Mouse (Mus musculus) G1E (cell line): Measurements from ENCODE around the gene Sox2. TPM values are rescaled to one million over a fixed set of nuclear protein-coding genes. Genes with fewer than 3 reads are reported as not detected.

Experiments used
- ATAC-seq: 2 replicates; pipeline ENCODE4 v1.8.0; 2016; ENCODE audit warnings: mild to moderate bottlenecking; ENCODE audit not compliant: insufficient number of reproducible peaks, poor library complexity, low FRiP score, severe bottlenecking; ENCODE audit errors: extremely low read depth
- DNase-seq: peaks from one replicate; pipeline ENCODE4 v3.0.0; 2012; ENCODE audit warnings: low spot score
- H3K27me3 ChIP-seq: 2 replicates; pipeline ENCODE4 v1.6.1; 2012; ENCODE audit warnings: mild to moderate bottlenecking, low read length, inconsistent platforms; ENCODE audit not compliant: insufficient read depth
- H3K36me3 ChIP-seq: replicated peaks from 2 replicates; pipeline ENCODE3; 2012; ENCODE audit warnings: mild to moderate bottlenecking, inconsistent platforms
- H3K4me1 ChIP-seq: 2 replicates; pipeline ENCODE4 v1.6.1; 2012; ENCODE audit warnings: low read depth, low read length, inconsistent platforms, mixed read lengths; ENCODE audit not compliant: insufficient read depth
- H3K4me3 ChIP-seq: 2 replicates; pipeline ENCODE4 v1.5.1; 2012; ENCODE audit warnings: low read depth, mild to moderate bottlenecking, inconsistent platforms, low read length, moderate library complexity, mixed read lengths
- H3K9me3 ChIP-seq: replicated peaks from 2 replicates; pipeline ENCODE4 v1.6.1; 2012; ENCODE audit warnings: inconsistent platforms
- CTCF ChIP-seq: IDR thresholded peaks from 2 replicates; pipeline ENCODE4 v1.5.1; 2012; ENCODE audit warnings: low read depth, low read length, inconsistent platforms, mixed read lengths
- GATA1 ChIP-seq: IDR thresholded peaks from 2 replicates; pipeline ENCODE4 v1.6.1; 2012; ENCODE audit warnings: borderline replicate concordance, low read length, inconsistent platforms, mixed read lengths
- GATA2 ChIP-seq: IDR thresholded peaks from 2 replicates; pipeline ENCODE4 v1.6.1; 2012; ENCODE audit warnings: low read depth, low read length, inconsistent platforms, borderline replicate concordance
- POLR2AphosphoS5 ChIP-seq: IDR thresholded peaks from 2 replicates; pipeline ENCODE4 v1.6.1; 2012; ENCODE audit warnings: low read depth, low read length, inconsistent platforms; ENCODE audit not compliant: insufficient replicate concordance
- TAL1 ChIP-seq: conservative IDR thresholded peaks from 2 replicates; pipeline ENCODE4 v1.6.1; 2012; ENCODE audit warnings: low read depth, low read length, inconsistent platforms, mixed read lengths
- polyA plus RNA-seq: library from polyadenylated mRNA; stranded (reverse); fragments of >175 nt; gene quantifications from 2 replicates; pipeline ENCODE4 v1.2.3, GENCODE M21; 2012
- total RNA-seq, 2 experiments: library from RNA; stranded (forward) in 1 of 2; stranded (reverse) in 1 of 2; fragments of 200-1000 nt in 1 of 2; fragments of >200 nt in 1 of 2; fragmentation: Nextera tagmentation in 1 of 2; gene quantifications; 2 replicates each; pipeline ENCODE4 v1.2.3; 2014 to 2017

Gene Sox2
- total and polyA plus RNA-seq, 3 experiments, result 0.11 TPM; not detected in 2

DNA sequence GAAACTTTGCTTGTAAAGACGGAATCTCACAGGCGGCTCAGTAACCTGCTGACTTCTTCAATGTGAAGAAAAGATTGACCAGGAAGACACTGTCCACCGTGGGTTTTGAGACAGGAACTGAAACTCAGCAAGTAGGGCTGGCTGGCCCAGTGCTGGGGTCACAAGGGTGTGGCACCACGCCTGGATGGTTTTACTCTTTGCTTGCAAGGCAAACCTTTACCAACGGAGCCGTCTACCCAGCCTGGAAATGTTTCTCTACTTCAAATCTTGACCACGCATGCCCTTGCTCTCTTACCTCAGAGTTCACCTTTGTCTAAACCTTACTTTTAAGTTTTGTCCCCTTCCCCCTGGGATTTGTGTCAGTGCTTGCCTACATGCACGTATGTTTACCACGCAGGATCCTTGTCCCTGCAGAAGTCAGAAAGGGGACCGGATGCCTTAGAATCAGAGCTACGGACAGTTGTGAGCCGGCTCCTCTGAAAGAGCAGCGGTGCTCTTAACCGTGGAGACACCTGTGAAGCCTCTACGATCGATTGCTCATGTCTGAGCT is 25.4 kb upstream of the Sox2 start:
- DNase-seq, result no peak
- no peak for ATAC-seq
- H3K9me3 ChIP-seq, result peaks cover 34% of the 10 kb centered on the region
- H3K4me3 ChIP-seq, result no peak overlapping the region
- H3K27me3 ChIP-seq, result no peaks in the 10 kb centered on the region
- no peak for TF ChIP-seq GATA2
- no peaks in the 10 kb centered on the region for H3K4me1 ChIP-seq
- no peaks in the 10 kb centered on the region for H3K36me3 ChIP-seq

DNA sequence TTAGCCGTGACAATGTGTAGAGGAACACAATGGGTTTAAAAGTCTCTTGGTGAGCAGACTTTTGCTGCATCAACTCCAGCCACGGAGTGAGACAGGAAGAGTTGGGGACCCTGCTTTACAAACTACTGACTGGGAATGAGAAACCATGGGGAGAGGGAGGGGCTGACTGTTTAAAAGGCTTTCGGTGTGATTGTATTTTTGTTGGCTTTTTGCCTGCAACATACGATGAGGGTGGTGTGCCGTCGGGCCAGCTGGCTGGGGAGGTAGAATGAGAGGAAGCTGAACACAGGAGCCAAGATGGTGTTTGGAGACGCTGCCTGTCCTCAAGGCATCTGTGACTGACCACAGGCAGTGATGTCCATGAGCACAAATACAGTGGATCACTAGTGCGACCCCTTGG is 23.7 kb upstream of the Sox2 start:
- H3K36me3 ChIP-seq, result no peaks in the 10 kb centered on the region
- DNase-seq (no peak), ATAC-seq (no peak)
- no peak overlapping the region for H3K4me3 ChIP-seq
- peaks cover 39% of the 10 kb centered on the region for H3K9me3 ChIP-seq
- no peaks in the 10 kb centered on the region for H3K4me1 ChIP-seq
- no peaks in the 10 kb centered on the region for H3K27me3 ChIP-seq
- no peak for TF ChIP-seq GATA2
- no peak for TF ChIP-seq POLR2AphosphoS5
- TF ChIP-seq CTCF, result no peak
- TF ChIP-seq GATA1, result no peak
- no peak for TF ChIP-seq TAL1

GRCm38 (mm10) chr3:34630031-34630430 is 20.2 kb upstream of the Sox2 start:
- Histone ChIP-seq H3K4me1 (no peaks in the 10 kb centered on the region), H3K36me3 (no peaks in the 10 kb centered on the region), H3K9me3 (peaks cover 44% of the 10 kb centered on the region), H3K4me3 (no peak overlapping the region), H3K27me3 (no peaks in the 10 kb centered on the region)
- ATAC-seq (no peak), DNase-seq (no peak)
- TF ChIP-seq CTCF, result no peak

GRCm38 (mm10) chr3:34630736-34631135 is 19.5 kb upstream of the Sox2 start:
- no peak overlapping the region for H3K4me3 ChIP-seq
- H3K36me3 ChIP-seq, result no peaks in the 10 kb centered on the region
- no peaks in the 10 kb centered on the region for H3K4me1 ChIP-seq
- H3K27me3 ChIP-seq, result no peaks in the 10 kb centered on the region
- no peak for DNase-seq
- peaks cover 43% of the 10 kb centered on the region for H3K9me3 ChIP-seq
- TF ChIP-seq POLR2AphosphoS5 (no peak), GATA1 (no peak), GATA2 (no peak), CTCF (no peak), TAL1 (no peak)
- no peak for ATAC-seq

GRCm38 (mm10) chr3:34636958-34637357 is 13.2 kb upstream of the Sox2 start:
- no peak for TF ChIP-seq POLR2AphosphoS5
- TF ChIP-seq GATA1, result no peak
- TF ChIP-seq TAL1, result no peak
- TF ChIP-seq GATA2, result no peak
- no peak for TF ChIP-seq CTCF
- DNase-seq (no peak), ATAC-seq (no peak)
- H3K4me1 ChIP-seq, result no peaks in the 10 kb centered on the region
- peaks cover 45% of the 10 kb centered on the region for H3K9me3 ChIP-seq
- no peaks in the 10 kb centered on the region for H3K27me3 ChIP-seq
- H3K4me3 ChIP-seq, result no peak overlapping the region
- H3K36me3 ChIP-seq, result no peaks in the 10 kb centered on the region

- no peaks in the 10 kb centered on the region for H3K27me3 ChIP-seq
- H3K9me3 ChIP-seq, result peaks cover 48% of the 10 kb centered on the region
- ATAC-seq (no peak), DNase-seq (no peak)
- H3K36me3 ChIP-seq, result no peaks in the 10 kb centered on the region
- no peak overlapping the region for H3K4me3 ChIP-seq
- TF ChIP-seq TAL1 (no peak), POLR2AphosphoS5 (no peak), CTCF (no peak), GATA1 (no peak)
- no peaks in the 10 kb centered on the region for H3K4me1 ChIP-seq
These were observed 12.7 kb upstream of the Sox2 start for GRCm38 (mm10) chr3:34637481-34637880.

- Histone ChIP-seq H3K36me3 (no peaks in the 10 kb centered on the region), H3K27me3 (no peaks in the 10 kb centered on the region), H3K4me3 (no peak overlapping the region), H3K9me3 (peaks cover 48% of the 10 kb centered on the region), H3K4me1 (no peaks in the 10 kb centered on the region)
- DNase-seq, result no peak
- no peak for ATAC-seq
- TF ChIP-seq GATA2 (no peak), GATA1 (no peak), TAL1 (no peak), CTCF (no peak), POLR2AphosphoS5 (no peak)
These were observed 12.3 kb upstream of the Sox2 start for GRCm38 (mm10) chr3:34637926-34638325.
